Mouse (Mus musculus) ES-Bruce4 (cell line): ENCODE results near the gene Batf.

Source experiments
- CTCF ChIP-seq: IDR thresholded peaks from one replicate; pipeline ENCODE4 v1.8.1; 2011; ENCODE audit warnings: low read depth, low read length
- POLR2A ChIP-seq: IDR thresholded peaks from one replicate; pipeline ENCODE4 v1.8.1; 2011; ENCODE audit warnings: low read length; ENCODE audit not compliant: insufficient read depth

GRCm38 (mm10) chr12:85736203-85736602 is 49.7 kb downstream of the Batf start:
- TF ChIP-seq POLR2A, result no peak
- no peak for TF ChIP-seq CTCF
